Mouse (Mus musculus) embryonic facial prominence, embryonic 15.5 days (tissue): Measurements from ENCODE around the gene Il17rd. TPM values are rescaled to one million over a fixed set of nuclear protein-coding genes. Genes with fewer than 3 reads are reported as not detected.
A peak's percentile ranks its signal among the peaks of the same experiment; 100 is the strongest.

ENCODE experiments used
- ATAC-seq: fragments of 200-750 bp; cut with Nextera tagmentation; 2 replicates; pipeline ENCODE4 v1.8.0; 2017; ENCODE audit warnings: low read depth, moderate TSS enrichment; ENCODE audit not compliant: insufficient number of reproducible peaks, low FRiP score, low TSS enrichment
- H3K27ac ChIP-seq: fragments of 300-500 bp; sonication (generic); replicated peaks from 2 replicates; pipeline ENCODE4 v1.5.1; 2015; ENCODE audit warnings: mild to moderate bottlenecking, inconsistent platforms
- H3K27me3 ChIP-seq: fragments of 300-500 bp; sonication (generic); 2 replicates; pipeline ENCODE4 v1.6.1; 2015; ENCODE audit warnings: inconsistent platforms
- H3K36me3 ChIP-seq: fragments of 300-500 bp; sonication (generic); 2 replicates; pipeline ENCODE4 v1.6.1; 2015; ENCODE audit warnings: mild to moderate bottlenecking, inconsistent platforms
- H3K4me1 ChIP-seq: fragments of 300-500 bp; sonication (generic); 2 replicates; pipeline ENCODE4 v1.6.1; 2015; ENCODE audit warnings: inconsistent platforms
- H3K4me2 ChIP-seq: fragments of 300-500 bp; sonication (generic); replicated peaks from 2 replicates; pipeline ENCODE4 v1.6.1; 2015; ENCODE audit warnings: mild to moderate bottlenecking, inconsistent platforms
- H3K4me3 ChIP-seq: fragments of 300-500 bp; sonication (generic); replicated peaks from 2 replicates; pipeline ENCODE4 v1.5.1; 2015; ENCODE audit warnings: mild to moderate bottlenecking, inconsistent platforms
- H3K9ac ChIP-seq: fragments of 300-500 bp; sonication (generic); 2 replicates; pipeline ENCODE4 v1.6.1; 2015; ENCODE audit warnings: inconsistent platforms
- H3K9me3 ChIP-seq: fragments of 300-500 bp; sonication (generic); replicated peaks from 2 replicates; pipeline ENCODE4 v1.6.1; 2016; ENCODE audit warnings: inconsistent platforms
- WGBS: fragments of 180-500 bp; shearing (Covaris S2); methylation state at CpG from one replicate; pipeline ENCODE4 v1.1.7; 2015; 5-methylcytosine and 5-hydroxymethylcytosine counted together
- polyA plus RNA-seq: library from polyadenylated mRNA; unstranded; fragments of >200 nt; fragmentation: Nextera tagmentation; extraction: Ambion mirVana; gene quantifications from 2 replicates; pipeline ENCODE4 v1.2.1, GENCODE M21; 2015

Il17rd gene
- polyA plus RNA-seq, 1 experiment from 2014 or later, result 4.4 TPM

DNA sequence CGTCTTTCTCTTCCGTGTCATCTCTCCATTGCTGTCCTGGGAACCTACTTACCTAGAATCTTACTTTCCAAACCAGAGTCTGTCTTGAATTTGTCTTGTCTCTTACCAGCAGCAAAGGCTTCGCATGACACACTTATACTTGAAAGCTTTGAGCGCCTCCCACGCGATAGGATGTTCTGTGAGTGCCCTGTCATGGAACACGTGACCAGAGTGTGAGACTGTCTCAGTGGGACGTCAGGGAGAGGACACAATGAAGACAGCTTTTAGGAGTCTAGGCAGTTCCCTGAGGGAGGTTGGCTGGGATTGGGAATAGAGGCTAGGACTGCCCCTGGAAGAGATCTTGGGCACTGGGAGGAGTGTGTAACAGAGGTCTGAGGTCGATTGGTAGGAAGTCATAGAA lies 57.4 kb downstream of the Il17rd start:
- H3K9me3 ChIP-seq, result no peaks in the 10 kb centered on the region
- ATAC-seq, result no peak; the same call in 1 of the 2 replicates
- WGBS, result 71% methylated on average over 9 of the region's 9 CpGs
- peaks cover 38% of the 10 kb centered on the region for H3K36me3 ChIP-seq
- no peak overlapping the region for H3K4me3 ChIP-seq
- no peaks in the 10 kb centered on the region for H3K4me1 ChIP-seq
- H3K4me2 ChIP-seq, result no peak overlapping the region
- H3K27me3 ChIP-seq, result no peaks in the 10 kb centered on the region
- no peak overlapping the region for H3K9ac ChIP-seq
- no peak overlapping the region for H3K27ac ChIP-seq

DNA sequence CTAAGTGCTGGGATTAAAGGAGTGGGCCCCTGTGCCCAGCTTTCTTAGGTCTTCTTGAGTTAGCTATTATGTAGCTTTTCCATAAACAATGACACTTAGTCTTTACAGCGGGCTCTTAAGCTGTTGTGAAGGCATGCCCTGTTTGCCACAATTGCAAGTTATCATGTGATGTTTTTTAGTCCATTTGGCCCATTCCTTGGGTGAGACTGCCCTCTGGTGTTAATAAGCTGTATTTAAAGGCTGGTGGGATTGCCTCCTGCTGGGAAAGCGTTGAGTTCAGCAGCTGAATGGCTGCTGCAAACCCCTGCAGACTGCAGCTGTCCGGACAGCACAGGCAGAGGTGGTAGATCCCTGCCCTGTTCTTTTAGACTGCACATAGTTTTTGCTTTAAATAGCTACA lies 58.0 kb downstream of the Il17rd start:
- Histone ChIP-seq H3K9ac (no peak overlapping the region), H3K4me1 (peaks cover 3% of the 10 kb centered on the region; the same call in 1 of the 2 replicates), H3K27ac (no peak overlapping the region), H3K9me3 (no peaks in the 10 kb centered on the region), H3K4me2 (no peak overlapping the region), H3K36me3 (peaks cover 41% of the 10 kb centered on the region), H3K27me3 (no peaks in the 10 kb centered on the region), H3K4me3 (no peak overlapping the region)
- 14% methylated on average over 3 of the region's 3 CpGs for WGBS
- ATAC-seq, result no peak; the same call in 1 of the 2 replicates

DNA sequence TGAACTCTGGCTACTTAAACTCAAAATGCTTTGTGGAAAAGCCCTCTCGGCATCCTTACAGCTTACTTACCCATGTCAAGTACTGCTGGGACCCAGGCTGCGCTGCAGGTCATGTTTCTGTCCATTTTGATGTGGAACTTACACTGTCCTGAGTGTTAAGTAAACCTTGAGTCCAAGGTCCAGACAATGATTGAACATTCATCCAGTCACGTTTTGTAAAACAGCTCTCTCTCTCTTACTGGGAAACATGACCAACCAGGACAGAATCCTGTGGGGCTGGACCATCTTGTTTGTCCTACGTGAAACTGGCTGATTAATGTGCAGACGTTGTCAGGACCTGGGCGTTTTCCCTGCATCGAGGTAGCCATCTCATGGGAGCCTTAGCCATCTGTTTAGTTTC lies 63.0 kb downstream of the Il17rd start:
- ATAC-seq, result no peak
- Histone ChIP-seq H3K9me3 (no peaks in the 10 kb centered on the region), H3K36me3 (peaks cover 22% of the 10 kb centered on the region), H3K27me3 (no peaks in the 10 kb centered on the region), H3K9ac (no peak overlapping the region), H3K27ac (no peak overlapping the region), H3K4me3 (no peak overlapping the region), H3K4me2 (no peak overlapping the region), H3K4me1 (peaks cover 24% of the 10 kb centered on the region)
- 64% methylated on average over 7 of the region's 7 CpGs for WGBS

DNA sequence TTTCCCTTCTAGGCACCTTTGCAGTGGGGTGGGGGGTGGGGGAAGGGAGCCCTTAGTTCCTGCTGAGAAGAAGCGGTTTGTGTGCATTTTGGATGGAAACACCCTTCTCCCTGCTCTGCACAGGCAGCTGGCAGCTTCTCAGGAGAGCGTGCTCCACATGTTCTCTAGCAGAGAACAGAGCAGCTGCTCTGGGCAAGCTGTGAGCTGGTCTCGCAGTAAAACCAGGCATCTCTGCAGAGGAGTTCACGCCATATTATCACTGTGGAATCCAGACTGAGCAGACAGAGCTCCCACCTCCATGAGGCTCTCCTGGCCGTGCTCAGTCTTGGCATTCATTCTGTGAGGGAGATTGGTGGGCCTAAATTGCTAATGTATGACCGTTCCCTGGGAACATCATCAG lies 64.0 kb downstream of the Il17rd start:
- Histone ChIP-seq H3K4me1 (peaks cover 24% of the 10 kb centered on the region), H3K4me3 (no peak overlapping the region), H3K9ac (no peak overlapping the region), H3K27me3 (no peaks in the 10 kb centered on the region), H3K27ac (peak overlapping the region; percentile 52; the same call in 1 of the 2 replicates), H3K4me2 (no peak overlapping the region), H3K9me3 (no peaks in the 10 kb centered on the region), H3K36me3 (peaks cover 22% of the 10 kb centered on the region)
- peak; percentile 55 for ATAC-seq
- 43% methylated on average over 6 of the region's 6 CpGs for WGBS

DNA sequence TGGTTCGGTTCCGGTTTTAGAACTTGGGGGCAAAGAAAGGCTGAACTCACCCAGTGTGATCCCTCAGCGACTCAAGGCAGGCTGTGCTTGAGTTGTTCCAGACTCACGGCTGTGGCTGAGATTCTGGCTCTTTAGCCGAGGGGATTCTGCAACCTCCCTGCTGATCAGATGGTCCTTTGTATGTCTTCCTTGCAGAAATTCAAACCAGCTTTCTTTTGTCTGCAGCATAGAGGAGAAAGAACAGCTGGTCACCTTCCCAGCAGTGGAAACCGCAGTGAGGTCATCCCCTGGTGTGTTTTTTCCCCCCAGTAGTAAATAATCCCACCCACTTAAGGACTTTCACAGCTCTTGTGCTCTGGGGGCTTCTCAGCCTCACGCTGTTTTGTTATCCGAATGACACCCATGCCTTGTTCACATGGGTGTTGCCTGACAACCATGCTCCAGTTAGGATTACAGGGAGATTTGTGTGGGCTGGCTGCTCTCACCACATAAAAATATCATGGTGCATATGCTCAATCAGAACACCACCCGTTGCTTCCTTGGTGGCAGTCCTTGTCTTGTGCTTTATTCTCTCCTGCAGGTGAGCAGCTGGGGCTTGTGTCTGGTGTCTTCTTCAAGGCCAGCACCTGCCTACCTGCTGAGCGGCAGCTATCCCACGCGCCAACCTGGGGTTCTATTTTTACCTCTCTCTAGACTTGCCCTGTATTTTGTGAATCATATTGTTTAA lies 67.2 kb downstream of the Il17rd start:
- Histone ChIP-seq H3K36me3 (0 out of 2 replicates have a peak, but pooled peaks cover 5% of the 10 kb centered on the region), H3K4me1 (peaks cover 24% of the 10 kb centered on the region), H3K4me3 (no peak overlapping the region), H3K4me2 (no peak overlapping the region), H3K9me3 (no peaks in the 10 kb centered on the region), H3K27me3 (no peaks in the 10 kb centered on the region), H3K27ac (peak overlapping the region; percentile 65), H3K9ac (no peak overlapping the region)
- no peak for ATAC-seq
- 54% methylated on average over 12 of the region's 12 CpGs for WGBS

DNA sequence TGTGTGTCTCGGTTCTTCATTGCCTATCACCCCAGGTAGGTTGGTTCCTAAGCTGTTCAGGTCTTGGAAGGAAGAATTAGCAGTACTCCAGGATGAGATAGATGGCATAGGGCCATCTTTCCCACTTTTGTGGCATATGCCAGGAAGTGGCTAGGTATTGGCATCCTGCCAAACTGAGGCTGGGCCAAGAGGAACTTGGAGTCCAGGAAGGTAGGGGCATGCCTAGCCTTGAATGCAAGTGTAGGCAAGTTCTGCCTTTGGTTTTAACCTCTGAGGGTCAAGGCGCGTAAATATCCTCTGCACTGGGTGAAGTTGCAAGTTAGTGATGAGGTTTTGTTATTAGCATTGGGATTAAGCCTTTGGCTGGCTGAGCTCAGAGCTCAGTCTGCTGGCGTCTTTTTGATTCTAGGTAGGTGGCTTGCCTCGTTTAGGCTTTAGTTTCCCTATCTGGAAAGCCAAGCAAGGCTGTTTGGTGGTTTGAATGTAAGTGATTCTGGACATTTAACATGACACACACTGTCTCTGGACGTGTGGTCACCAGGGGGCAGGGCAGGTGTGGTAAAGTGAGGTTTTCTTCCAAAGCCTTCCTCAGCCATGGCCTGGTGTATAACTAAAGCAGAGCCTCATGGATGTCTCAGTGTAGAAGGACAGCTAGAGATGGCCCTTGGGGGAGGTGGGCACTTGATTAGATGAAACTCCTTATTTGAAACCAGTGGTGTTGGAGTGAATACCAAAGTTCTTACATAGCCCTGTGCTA lies 70.2 kb downstream of the Il17rd start:
- Histone ChIP-seq H3K9ac (no peak overlapping the region), H3K27ac (no peak overlapping the region), H3K9me3 (no peaks in the 10 kb centered on the region), H3K36me3 (no peaks in the 10 kb centered on the region), H3K4me3 (no peak overlapping the region), H3K4me1 (peaks cover 11% of the 10 kb centered on the region), H3K4me2 (no peak overlapping the region), H3K27me3 (no peaks in the 10 kb centered on the region)
- WGBS, result 69% methylated on average over 6 of the region's 6 CpGs
- peak; percentile 32; the same call in 1 of the 2 replicates for ATAC-seq

DNA sequence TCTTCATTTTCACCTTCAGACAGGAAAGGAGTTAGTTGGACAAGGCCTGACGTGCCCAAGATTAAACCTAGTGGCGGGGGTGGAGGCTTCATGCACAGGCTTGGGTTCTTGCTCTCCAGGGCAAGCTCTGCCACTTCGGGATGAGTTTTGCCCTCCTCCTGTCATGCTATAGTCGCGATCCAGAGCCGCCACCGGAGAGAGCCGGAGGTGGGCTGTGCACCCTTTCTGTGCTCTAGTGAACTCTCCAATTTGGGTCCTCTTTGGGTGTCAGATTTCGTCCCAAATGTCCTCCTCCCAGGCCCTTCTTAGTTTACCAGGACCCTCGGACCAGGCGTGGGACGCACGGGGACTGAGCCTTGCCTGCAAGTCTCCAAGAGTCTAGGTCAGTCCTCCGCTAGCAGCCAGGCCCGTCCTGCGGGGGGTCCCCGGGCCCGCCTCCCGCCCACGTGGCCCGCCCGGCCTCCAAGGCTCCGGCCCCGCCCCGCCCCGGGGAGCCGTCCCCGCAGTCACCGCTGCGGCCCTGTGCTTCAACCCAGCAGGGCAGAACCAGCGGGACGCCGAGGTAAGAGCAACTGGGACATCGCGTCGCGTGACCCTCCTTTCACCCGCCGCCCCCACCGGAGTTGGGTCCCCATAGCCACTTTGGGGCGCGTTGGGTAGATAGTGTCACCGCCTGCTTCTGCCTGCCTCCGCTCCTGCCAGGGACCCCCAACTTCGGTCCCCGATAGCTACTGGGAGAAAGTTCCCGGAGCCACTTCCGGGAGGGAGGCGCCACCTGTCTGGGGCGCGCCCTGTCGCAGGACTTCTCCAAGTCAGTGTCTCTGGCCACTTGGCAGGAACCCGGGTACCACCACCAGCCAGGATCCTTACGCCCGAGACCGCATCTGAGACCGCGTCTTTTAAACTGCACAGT lies 75.9 kb downstream of the Il17rd start, which contains the start of gene Arhgef3:
Gene Arhgef3 (plus strand): TSS at position 538 of the 913 bp plus-strand sequence.
- under 1% methylated on average over 58 of the region's 58 CpGs for whole genome bisulfite sequencing
- Histone ChIP-seq H3K9me3 (no peaks in the 10 kb centered on the region), H3K4me1 (peaks cover 18% of the 10 kb centered on the region), H3K4me2 (peak within 1 kb of the TSS; percentile 95), H3K27ac (no peak within 1 kb of the TSS), H3K4me3 (peak within 1 kb of the TSS; percentile 59), H3K36me3 (no peaks in the 10 kb centered on the region), H3K9ac (peak within 1 kb of the TSS; percentile 50), H3K27me3 (peaks cover 6% of the 10 kb centered on the region; the same call in 1 of the 2 replicates)
- peak; percentile 71; the same call in 1 of the 2 replicates for ATAC-seq

DNA sequence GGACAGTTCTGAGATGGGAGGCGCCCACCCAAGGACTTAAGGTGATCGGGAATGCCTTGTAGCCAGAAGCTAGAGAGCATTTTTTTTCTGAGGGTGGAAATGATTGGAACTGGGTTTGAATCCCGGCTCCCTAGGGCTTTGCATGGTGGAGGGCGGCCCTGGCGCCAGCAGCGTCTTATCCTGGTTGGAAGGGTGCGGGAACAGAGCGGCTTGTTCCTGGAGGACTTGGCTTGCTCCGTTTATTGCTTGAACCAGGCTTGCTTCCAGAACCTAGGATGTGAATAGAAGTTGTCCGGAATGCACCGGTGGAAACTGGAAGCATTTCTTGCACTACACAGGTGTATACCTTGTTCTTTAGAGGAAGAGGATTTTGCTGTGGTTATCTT lies 76.5 kb downstream of the Il17rd start:
- peaks cover 18% of the 10 kb centered on the region for H3K4me1 ChIP-seq
- H3K4me3 ChIP-seq, result peak overlapping the region; percentile 59
- 14% methylated on average over 11 of the region's 11 CpGs for WGBS
- no peak overlapping the region for H3K27ac ChIP-seq
- H3K4me2 ChIP-seq, result peak overlapping the region; percentile 95
- no peaks in the 10 kb centered on the region for H3K9me3 ChIP-seq
- ATAC-seq, result no peak
- peaks cover 6% of the 10 kb centered on the region; the same call in 1 of the 2 replicates for H3K27me3 ChIP-seq
- H3K9ac ChIP-seq, result no peak overlapping the region
- H3K36me3 ChIP-seq, result no peaks in the 10 kb centered on the region

DNA sequence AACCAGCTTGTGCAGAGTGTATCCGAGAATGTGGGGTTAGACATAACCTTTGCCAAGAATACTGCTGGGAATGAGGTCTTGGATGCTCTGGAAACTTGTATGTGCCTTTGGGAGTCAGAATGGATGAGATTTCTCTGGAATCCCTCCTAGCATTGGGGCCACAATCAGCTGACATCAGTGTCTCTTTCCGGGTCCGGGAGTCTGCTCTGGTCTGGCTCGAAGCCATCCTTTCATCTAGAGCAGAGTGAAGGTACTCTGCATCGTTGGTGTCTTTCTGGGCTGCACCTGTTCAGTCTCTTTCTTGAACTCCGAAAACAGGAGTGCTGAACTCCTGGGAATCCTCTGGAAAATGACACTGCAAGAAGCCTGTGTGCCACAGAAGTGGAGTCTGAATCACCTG lies 77.2 kb downstream of the Il17rd start:
- Histone ChIP-seq H3K9ac (no peak overlapping the region), H3K9me3 (no peaks in the 10 kb centered on the region), H3K36me3 (no peaks in the 10 kb centered on the region), H3K4me2 (no peak overlapping the region), H3K4me1 (peaks cover 18% of the 10 kb centered on the region), H3K4me3 (no peak overlapping the region), H3K27ac (no peak overlapping the region), H3K27me3 (peaks cover 6% of the 10 kb centered on the region; the same call in 1 of the 2 replicates)
- 61% methylated on average over 6 of the region's 6 CpGs for WGBS
- no peak for ATAC-seq

DNA sequence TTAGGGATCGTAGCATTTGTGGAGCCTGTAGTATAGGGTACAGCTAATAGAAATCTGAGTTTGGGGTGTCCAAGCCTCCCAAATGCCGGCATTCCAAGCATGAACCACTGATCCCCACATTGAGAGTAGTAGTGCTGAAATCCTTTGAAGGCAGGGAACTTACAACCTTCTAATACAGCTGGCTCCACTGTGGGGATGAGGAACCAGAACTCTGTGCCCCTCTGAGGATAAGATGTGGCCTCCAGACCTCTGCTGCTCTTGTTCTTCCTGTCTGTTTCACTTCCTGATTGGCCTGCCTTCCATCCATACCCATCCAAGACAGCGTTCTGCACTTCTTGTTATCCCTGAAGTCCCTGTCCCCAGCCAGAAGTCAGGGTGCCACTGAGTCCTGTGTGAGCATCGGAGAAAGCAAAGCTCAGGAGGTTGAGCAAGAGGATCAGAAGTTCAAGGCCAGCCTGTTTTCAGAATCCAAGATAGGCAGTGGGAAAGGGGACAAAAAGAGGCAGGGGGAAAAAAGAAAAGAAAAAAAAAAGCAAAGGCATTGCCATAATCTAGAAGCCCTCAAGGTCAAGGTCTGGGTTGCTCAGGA lies 77.9 kb downstream of the Il17rd start:
- Histone ChIP-seq H3K4me2 (no peak overlapping the region), H3K4me1 (peaks cover 18% of the 10 kb centered on the region), H3K36me3 (no peaks in the 10 kb centered on the region), H3K9me3 (no peaks in the 10 kb centered on the region), H3K27ac (no peak overlapping the region), H3K9ac (no peak overlapping the region), H3K4me3 (no peak overlapping the region), H3K27me3 (peaks cover 6% of the 10 kb centered on the region; the same call in 1 of the 2 replicates)
- 74% methylated on average over 4 of the region's 4 CpGs for WGBS
- no peak for ATAC-seq
